Mouse (Mus musculus): Measurements from ENCODE around the gene Zfp941.

- TF ChIP-seq CHD2 (IDR thresholded peaks at IDR 0.05; ENCODE audit: low read depth, low read length) (no peak), HCFC1 (IDR thresholded peaks at IDR 0.05; ENCODE audit: borderline replicate concordance, insufficient read depth, low read length) (no peak), ZC3H11A (IDR thresholded peaks at IDR 0.05; ENCODE audit: borderline replicate concordance, low read depth, low read length) (no peak)
Measured at GRCm38 (mm10) chr7:140831447-140831846, 9.5 kb upstream of the Zfp941 start.
